Mouse (Mus musculus) cerebellum, adult 2 months (tissue): Measurements from ENCODE around the gene Camk2d.

Source experiments
- CTCF ChIP-seq: fragments of 200-500 bp; IDR thresholded peaks from 2 replicates; pipeline ENCODE4 v1.5.1; 2011; ENCODE audit warnings: low read depth, mild to moderate bottlenecking, control low read depth, low read length, moderate library complexity, borderline replicate concordance; ENCODE audit not compliant: insufficient read depth
- POLR2A ChIP-seq: fragments of 200-500 bp; IDR thresholded peaks from 2 replicates; pipeline ENCODE4 v1.6.1; 2011; ENCODE audit warnings: low read length, control low read depth, borderline replicate concordance; ENCODE audit not compliant: insufficient read depth

DNA sequence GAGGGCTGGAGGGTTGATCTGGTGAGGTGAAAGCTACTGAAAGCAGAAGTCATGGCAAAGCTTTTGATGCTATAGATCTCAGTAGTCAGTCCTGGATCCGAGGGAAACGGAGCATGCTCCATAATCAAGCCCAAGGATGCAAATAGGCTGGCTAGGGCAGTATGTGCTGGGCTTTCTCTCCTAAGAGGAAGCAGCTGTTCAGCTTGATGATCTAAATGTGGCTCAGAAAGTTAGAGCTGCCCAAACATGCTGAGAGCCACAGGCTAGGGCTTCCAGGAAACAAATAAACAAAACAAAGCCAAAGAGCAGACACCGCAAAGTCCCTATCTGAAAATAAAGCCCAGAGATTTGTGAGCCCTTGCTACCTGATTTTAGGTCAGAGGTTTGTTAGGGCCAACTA is 201.7 kb downstream of the Camk2d start:
- TF ChIP-seq POLR2A (no peak), CTCF (no peak)
